Mouse (Mus musculus) limb, embryonic 15.5 days (tissue): Measurements from ENCODE around the gene Mad1l1. TPM values are rescaled to one million over a fixed set of nuclear protein-coding genes. Genes with fewer than 3 reads are reported as not detected.

Experiments used
- ATAC-seq: fragments of 200-750 bp; cut with Nextera tagmentation; 2 replicates; pipeline ENCODE4 v1.8.0; 2017; ENCODE audit warnings: low read depth, moderate TSS enrichment; ENCODE audit not compliant: insufficient number of reproducible peaks, low FRiP score, low TSS enrichment
- H3K27ac ChIP-seq: fragments of 300-500 bp; sonication (generic); 2 replicates; pipeline ENCODE4 v1.5.1; 2015; ENCODE audit warnings: moderate library complexity, mild to moderate bottlenecking, inconsistent platforms
- H3K27me3 ChIP-seq: fragments of 300-500 bp; sonication (generic); 2 replicates; pipeline ENCODE4 v1.6.1; 2015; ENCODE audit warnings: inconsistent platforms
- H3K36me3 ChIP-seq: fragments of 300-500 bp; sonication (generic); 2 replicates; pipeline ENCODE4 v1.6.1; 2015; ENCODE audit warnings: inconsistent platforms
- H3K4me1 ChIP-seq: fragments of 300-500 bp; sonication (generic); 2 replicates; pipeline ENCODE4 v1.6.1; 2015; ENCODE audit warnings: inconsistent platforms
- H3K4me2 ChIP-seq: fragments of 300-500 bp; sonication (generic); 2 replicates; pipeline ENCODE4 v1.6.1; 2015; ENCODE audit warnings: mild to moderate bottlenecking, inconsistent platforms
- H3K4me3 ChIP-seq: fragments of 300-500 bp; sonication (generic); 2 replicates; pipeline ENCODE4 v1.5.1; 2015; ENCODE audit warnings: mild to moderate bottlenecking, inconsistent platforms
- H3K9ac ChIP-seq: fragments of 300-500 bp; sonication (generic); 2 replicates; pipeline ENCODE4 v1.6.1; 2015; ENCODE audit warnings: inconsistent platforms
- H3K9me3 ChIP-seq: fragments of 300-500 bp; sonication (generic); 2 replicates; pipeline ENCODE4 v1.6.1; 2016; ENCODE audit warnings: inconsistent platforms
- WGBS: fragments of 180-500 bp; shearing (Covaris S2); methylation state at CpG from one replicate; pipeline ENCODE4 v1.1.7; 2015; 5-methylcytosine and 5-hydroxymethylcytosine counted together
- polyA plus RNA-seq: library from polyadenylated mRNA; unstranded; fragments of >200 nt; fragmentation: Nextera tagmentation; extraction: Ambion mirVana; gene quantifications from 2 replicates; pipeline ENCODE4 v1.2.1, GENCODE M21; 2015

Mad1l1 gene
- polyA plus RNA-seq, 1 experiment from 2014 or later = 42.9 TPM

GRCm38 (mm10) chr5:140255265-140255664, 66.1 kb downstream of the Mad1l1 start:
- H3K4me3 ChIP-seq = no peak overlapping the region
- 72% methylated on average over 5 of the region's 5 CpGs for WGBS
- no peaks in the 10 kb centered on the region for H3K9me3 ChIP-seq
- H3K9ac ChIP-seq = no peak overlapping the region
- ATAC-seq = no peak
- H3K27ac ChIP-seq = no peak overlapping the region
- peaks cover 13% of the 10 kb centered on the region for H3K36me3 ChIP-seq
- H3K27me3 ChIP-seq = no peaks in the 10 kb centered on the region
- H3K4me1 ChIP-seq = no peaks in the 10 kb centered on the region
- no peak overlapping the region for H3K4me2 ChIP-seq

- Histone ChIP-seq H3K36me3 (peaks cover 10% of the 10 kb centered on the region), H3K4me3 (no peak overlapping the region), H3K27ac (no peak overlapping the region), H3K9ac (no peak overlapping the region), H3K4me2 (no peak overlapping the region), H3K4me1 (no peaks in the 10 kb centered on the region), H3K9me3 (no peaks in the 10 kb centered on the region), H3K27me3 (no peaks in the 10 kb centered on the region)
- 95% methylated on average over 1 of the region's 1 CpGs for WGBS
- ATAC-seq = no peak
Measured at GRCm38 (mm10) chr5:140254656-140255055, 66.7 kb downstream of the Mad1l1 start.

GRCm38 (mm10) chr5:140251989-140252388, 69.4 kb downstream of the Mad1l1 start:
- H3K9me3 ChIP-seq = no peaks in the 10 kb centered on the region
- ATAC-seq = no peak
- H3K27ac ChIP-seq = no peak overlapping the region
- WGBS = 90% methylated on average over 2 of the region's 2 CpGs
- H3K27me3 ChIP-seq = no peaks in the 10 kb centered on the region
- no peak overlapping the region for H3K4me2 ChIP-seq
- no peaks in the 10 kb centered on the region for H3K4me1 ChIP-seq
- no peak overlapping the region for H3K9ac ChIP-seq
- H3K36me3 ChIP-seq = no peaks in the 10 kb centered on the region; the same call in 1 of the 2 replicates
- H3K4me3 ChIP-seq = no peak overlapping the region

GRCm38 (mm10) chr5:140250370-140250769, 71.0 kb downstream of the Mad1l1 start:
- Histone ChIP-seq H3K9ac (no peak overlapping the region), H3K4me1 (no peaks in the 10 kb centered on the region), H3K27ac (no peak overlapping the region), H3K9me3 (no peaks in the 10 kb centered on the region), H3K4me3 (no peak overlapping the region), H3K36me3 (no peaks in the 10 kb centered on the region), H3K4me2 (no peak overlapping the region), H3K27me3 (no peaks in the 10 kb centered on the region)
- 91% methylated on average over 3 of the region's 3 CpGs for WGBS
- no peak for ATAC-seq

GRCm38 (mm10) chr5:140249359-140250062, 71.8 kb downstream of the Mad1l1 start:
- Histone ChIP-seq H3K4me2 (no peak overlapping the region), H3K36me3 (no peaks in the 10 kb centered on the region), H3K27ac (no peak overlapping the region), H3K9ac (no peak overlapping the region), H3K4me3 (no peak overlapping the region), H3K27me3 (no peaks in the 10 kb centered on the region), H3K9me3 (no peaks in the 10 kb centered on the region), H3K4me1 (no peaks in the 10 kb centered on the region)
- WGBS = 92% methylated on average over 6 of the region's 6 CpGs
- ATAC-seq = no peak

- Histone ChIP-seq H3K36me3 (no peaks in the 10 kb centered on the region), H3K4me3 (no peak overlapping the region), H3K9ac (no peak overlapping the region), H3K27me3 (no peaks in the 10 kb centered on the region), H3K9me3 (no peaks in the 10 kb centered on the region), H3K4me2 (no peak overlapping the region), H3K27ac (no peak overlapping the region), H3K4me1 (no peaks in the 10 kb centered on the region)
- ATAC-seq = no peak
- WGBS = 72% methylated on average over 2 of the region's 2 CpGs
Measured at GRCm38 (mm10) chr5:140248101-140248500, 73.3 kb downstream of the Mad1l1 start.

GRCm38 (mm10) chr5:140240235-140240634, 81.1 kb downstream of the Mad1l1 start:
- H3K9me3 ChIP-seq = no peaks in the 10 kb centered on the region
- no peak for ATAC-seq
- H3K27ac ChIP-seq = no peak overlapping the region
- H3K36me3 ChIP-seq = no peaks in the 10 kb centered on the region
- no peak overlapping the region for H3K4me2 ChIP-seq
- WGBS = 91% methylated on average over 3 of the region's 3 CpGs
- no peaks in the 10 kb centered on the region for H3K27me3 ChIP-seq
- no peak overlapping the region for H3K9ac ChIP-seq
- H3K4me3 ChIP-seq = no peak overlapping the region
- no peaks in the 10 kb centered on the region for H3K4me1 ChIP-seq

- no peak for ATAC-seq
- Histone ChIP-seq H3K27me3 (no peaks in the 10 kb centered on the region), H3K4me3 (no peak overlapping the region), H3K9me3 (no peaks in the 10 kb centered on the region), H3K4me2 (no peak overlapping the region), H3K9ac (no peak overlapping the region), H3K36me3 (no peaks in the 10 kb centered on the region), H3K4me1 (no peaks in the 10 kb centered on the region), H3K27ac (no peak overlapping the region)
- WGBS = 73% methylated on average over 3 of the region's 3 CpGs
Measured at GRCm38 (mm10) chr5:140238880-140239279, 82.5 kb downstream of the Mad1l1 start.

GRCm38 (mm10) chr5:140230818-140231217, 90.5 kb downstream of the Mad1l1 start:
- no peak overlapping the region for H3K27ac ChIP-seq
- no peaks in the 10 kb centered on the region for H3K27me3 ChIP-seq
- H3K4me3 ChIP-seq = no peak overlapping the region
- 93% methylated on average over 6 of the region's 6 CpGs for WGBS
- no peak overlapping the region for H3K4me2 ChIP-seq
- H3K9me3 ChIP-seq = no peaks in the 10 kb centered on the region
- no peak overlapping the region for H3K9ac ChIP-seq
- no peaks in the 10 kb centered on the region for H3K36me3 ChIP-seq
- no peaks in the 10 kb centered on the region for H3K4me1 ChIP-seq
- ATAC-seq = no peak

- H3K36me3 ChIP-seq = no peaks in the 10 kb centered on the region
- no peak for ATAC-seq
- 83% methylated on average over 3 of the region's 3 CpGs for WGBS
- H3K27me3 ChIP-seq = no peaks in the 10 kb centered on the region
- no peaks in the 10 kb centered on the region for H3K9me3 ChIP-seq
- H3K9ac ChIP-seq = no peak overlapping the region
- no peaks in the 10 kb centered on the region for H3K4me1 ChIP-seq
- no peak overlapping the region for H3K4me3 ChIP-seq
- no peak overlapping the region for H3K4me2 ChIP-seq
- no peak overlapping the region for H3K27ac ChIP-seq
Measured at GRCm38 (mm10) chr5:140228306-140228705, 93.0 kb downstream of the Mad1l1 start.

- H3K9ac ChIP-seq = no peak overlapping the region
- no peak overlapping the region for H3K27ac ChIP-seq
- 92% methylated on average over 3 of the region's 3 CpGs for WGBS
Measured at GRCm38 (mm10) chr5:140226871-140227270, 94.5 kb downstream of the Mad1l1 start.

GRCm38 (mm10) chr5:140225881-140226280, 95.5 kb downstream of the Mad1l1 start:
- ATAC-seq = no peak

More at GRCm38 (mm10) chr5:140226871-140227270, 94.5 kb downstream of the Mad1l1 start:
- ATAC-seq = no peak
- H3K4me1 ChIP-seq = no peaks in the 10 kb centered on the region
- no peaks in the 10 kb centered on the region for H3K36me3 ChIP-seq
- H3K9me3 ChIP-seq = no peaks in the 10 kb centered on the region
- no peak overlapping the region for H3K4me3 ChIP-seq
- H3K27me3 ChIP-seq = no peaks in the 10 kb centered on the region
- no peak overlapping the region for H3K4me2 ChIP-seq

GRCm38 (mm10) chr5:140225103-140225502, 96.2 kb downstream of the Mad1l1 start:
- no peak overlapping the region for H3K4me2 ChIP-seq
- H3K9ac ChIP-seq = no peak overlapping the region
- no peaks in the 10 kb centered on the region for H3K9me3 ChIP-seq
- H3K27ac ChIP-seq = no peak overlapping the region
- ATAC-seq = no peak
- no peak overlapping the region for H3K4me3 ChIP-seq
- H3K4me1 ChIP-seq = no peaks in the 10 kb centered on the region
- no peaks in the 10 kb centered on the region for H3K27me3 ChIP-seq
- no peaks in the 10 kb centered on the region for H3K36me3 ChIP-seq
- 66% methylated on average over 2 of the region's 2 CpGs for WGBS

More at GRCm38 (mm10) chr5:140225881-140226280, 95.5 kb downstream of the Mad1l1 start:
- no peak overlapping the region for H3K4me2 ChIP-seq
- 73% methylated on average over 2 of the region's 2 CpGs for WGBS
- H3K27ac ChIP-seq = no peak overlapping the region
- H3K27me3 ChIP-seq = no peaks in the 10 kb centered on the region
- H3K4me1 ChIP-seq = no peaks in the 10 kb centered on the region
- no peaks in the 10 kb centered on the region for H3K9me3 ChIP-seq
- no peaks in the 10 kb centered on the region for H3K36me3 ChIP-seq
- no peak overlapping the region for H3K9ac ChIP-seq
- no peak overlapping the region for H3K4me3 ChIP-seq
